Mouse (Mus musculus) liver, adult 2 months (tissue): Measurements from ENCODE around the gene Msx3.

Experiments used
- CTCF ChIP-seq: fragments of 200-500 bp; IDR thresholded peaks from 2 replicates; pipeline ENCODE4 v1.5.1; 2011; ENCODE audit warnings: low read depth, low read length, control low read depth
- POLR2A ChIP-seq: fragments of 200-500 bp; IDR thresholded peaks from 2 replicates; pipeline ENCODE4 v1.6.1; 2011; ENCODE audit warnings: low read length, control low read depth; ENCODE audit not compliant: insufficient read depth; ENCODE audit errors: extremely low read depth

GRCm38 (mm10) chr7:140006861-140007611 lies 41.9 kb downstream of the Msx3 start:
- TF ChIP-seq POLR2A (no peak), CTCF (no peak)
